Mouse (Mus musculus): ENCODE results near the gene Gtf2a2.
"Not testable (repeated sequence)": the region's sequence is repeated elsewhere in the genome, so short reads cannot be mapped to it uniquely, and the experiment has no call there.

Gene Gtf2a2

DNA sequence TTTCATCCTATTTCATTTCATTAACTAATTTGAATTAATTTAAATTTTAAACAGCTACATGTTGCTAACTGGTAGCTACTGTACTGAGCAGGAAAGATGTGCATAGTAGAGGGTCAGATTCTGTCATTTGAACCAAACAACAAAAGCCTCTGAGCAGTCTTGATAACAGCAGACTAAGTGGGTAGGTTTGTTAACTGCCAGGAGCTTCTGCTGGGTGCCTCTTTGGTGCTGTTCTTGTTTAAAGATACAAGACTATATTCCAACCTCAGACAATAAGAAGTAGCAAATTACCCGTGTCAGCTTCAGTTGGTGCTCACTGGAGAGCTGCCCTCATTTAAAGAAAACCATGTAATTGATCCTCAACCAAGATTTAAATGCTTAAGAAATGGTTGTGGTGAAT lies 9.3 kb downstream of the Gtf2a2 start:
- DNase-seq (ENCODE audit: low spot score in 2 of 2) = no peak

- no peak for DNase-seq (ENCODE audit: low spot score in 2 of 2)
These were observed 9.7 kb downstream of the Gtf2a2 start for GRCm38 (mm10) chr9:70022083-70022482.

GRCm38 (mm10) chr9:70023615-70024014 lies 11.3 kb downstream of the Gtf2a2 start:
- DNase-seq (ENCODE audit: low spot score in 2 of 2) = not testable (repeated sequence)

GRCm38 (mm10) chr9:70024648-70025047 lies 12.3 kb downstream of the Gtf2a2 start:
- no peak for DNase-seq (ENCODE audit: low spot score in 2 of 2)

- no peak for DNase-seq (ENCODE audit: low spot score in 2 of 2)
These were observed 13.1 kb downstream of the Gtf2a2 start for GRCm38 (mm10) chr9:70025365-70026012.

DNA sequence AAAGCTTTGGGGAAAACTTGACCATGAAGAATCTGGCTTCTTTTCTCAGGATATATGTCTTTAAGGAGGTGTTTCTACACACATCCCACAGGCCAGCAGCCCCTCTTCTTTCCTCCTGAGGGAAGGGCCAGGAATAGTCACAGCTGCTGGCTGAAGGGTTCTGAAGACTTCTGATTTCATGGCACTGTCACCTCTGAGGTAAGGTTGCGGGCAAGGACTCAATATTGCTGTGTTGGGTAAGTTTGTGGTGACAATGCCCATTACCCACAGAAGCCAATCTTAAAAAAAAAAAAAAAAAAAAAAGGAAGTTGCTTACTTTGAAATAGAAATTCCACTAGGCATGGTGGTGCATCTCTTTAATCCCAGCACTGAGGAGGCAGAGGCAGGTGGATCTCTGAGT lies 19.8 kb downstream of the Gtf2a2 start:
- no peak for DNase-seq (ENCODE audit: low spot score in 2 of 2)

DNA sequence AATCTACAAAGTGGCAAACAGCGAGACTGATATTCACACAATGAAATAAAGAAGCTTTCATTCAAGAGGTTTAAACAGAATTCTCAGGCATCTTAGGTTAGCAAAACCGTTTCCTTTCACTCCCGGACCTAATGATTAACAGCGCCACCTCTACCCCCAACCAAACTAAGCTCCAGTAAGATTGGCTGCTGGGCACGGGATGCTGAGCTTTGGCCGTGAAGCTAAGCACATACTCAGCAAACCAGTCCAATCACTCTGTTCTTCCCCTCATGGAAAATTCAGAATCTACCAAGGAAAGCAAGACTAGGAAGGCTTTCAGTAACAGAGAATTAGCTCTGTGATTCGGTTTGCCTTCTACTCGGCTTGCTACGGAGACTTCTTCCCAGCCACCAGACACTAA lies 20.7 kb downstream of the Gtf2a2 start:
- DNase-seq (ENCODE audit: low spot score in 2 of 2) = no peak

- DNase-seq (ENCODE audit: low spot score in 2 of 2) = no peak
These were observed 22.4 kb downstream of the Gtf2a2 start for GRCm38 (mm10) chr9:70034702-70035101.

DNA sequence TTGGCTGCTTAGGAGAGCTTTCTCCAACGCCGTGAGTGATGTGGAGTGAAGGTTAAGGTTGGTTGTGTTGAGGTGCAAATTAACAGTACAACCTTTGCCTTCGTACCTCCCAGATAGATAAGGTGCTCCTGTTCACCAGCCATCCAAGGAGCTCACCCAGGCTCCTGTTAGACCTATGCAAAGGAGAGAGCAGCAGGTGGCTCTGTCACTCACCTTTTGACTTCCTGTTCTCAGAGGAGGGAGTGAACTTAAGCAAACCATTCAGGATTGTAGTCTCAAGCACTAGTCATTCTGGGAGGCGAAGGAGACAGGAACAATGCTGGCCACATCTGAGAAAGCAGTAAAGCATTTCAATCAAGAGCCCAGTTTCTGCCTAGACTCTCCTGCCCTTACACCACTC lies 24.3 kb downstream of the Gtf2a2 start:
- DNase-seq (ENCODE audit: low spot score in 2 of 2) = no peak

DNA sequence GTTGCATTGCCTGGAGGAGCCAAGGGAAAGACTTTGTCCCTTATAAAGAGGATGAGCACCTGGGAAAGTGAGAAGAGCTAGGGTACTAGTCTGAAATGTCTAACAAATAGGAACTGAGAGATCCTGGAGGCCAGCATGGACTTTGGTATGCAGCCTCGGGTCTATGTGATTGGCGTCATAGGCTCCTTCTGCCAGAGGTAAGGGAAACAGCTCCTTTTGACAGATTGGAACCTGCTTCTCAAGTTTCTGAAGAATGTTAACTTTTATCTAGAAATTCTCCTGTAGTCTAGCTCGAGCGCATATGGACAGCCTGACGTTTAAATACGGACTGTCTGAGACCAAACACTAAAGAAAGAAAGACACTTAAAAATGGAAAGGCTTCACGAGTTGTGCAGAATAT lies 25.6 kb downstream of the Gtf2a2 start, which contains the start of gene Gcnt3:
Gene Gcnt3, minus strand, starts transcription at position 101 of the 400 bp plus-strand sequence.
- no peak for DNase-seq (ENCODE audit: low spot score in 2 of 2)

GRCm38 (mm10) chr9:70039597-70040385 lies 27.4 kb downstream of the Gtf2a2 start:
- no peak for DNase-seq (ENCODE audit: low spot score in 2 of 2)

- DNase-seq (ENCODE audit: low spot score in 2 of 2) = no peak
These were observed 28.2 kb downstream of the Gtf2a2 start for GRCm38 (mm10) chr9:70040570-70040969.

- DNase-seq (ENCODE audit: low spot score in 2 of 2) = no peak
These were observed 29.8 kb downstream of the Gtf2a2 start for GRCm38 (mm10) chr9:70042137-70042536.

GRCm38 (mm10) chr9:70042935-70043334 lies 30.6 kb downstream of the Gtf2a2 start:
- DNase-seq (ENCODE audit: low spot score in 2 of 2) = no peak

GRCm38 (mm10) chr9:70044865-70045264 lies 32.5 kb downstream of the Gtf2a2 start:
- DNase-seq (ENCODE audit: low spot score in 2 of 2) = no peak

- DNase-seq (ENCODE audit: low spot score in 2 of 2) = no peak
These were observed 33.9 kb downstream of the Gtf2a2 start for GRCm38 (mm10) chr9:70046255-70046654.

DNA sequence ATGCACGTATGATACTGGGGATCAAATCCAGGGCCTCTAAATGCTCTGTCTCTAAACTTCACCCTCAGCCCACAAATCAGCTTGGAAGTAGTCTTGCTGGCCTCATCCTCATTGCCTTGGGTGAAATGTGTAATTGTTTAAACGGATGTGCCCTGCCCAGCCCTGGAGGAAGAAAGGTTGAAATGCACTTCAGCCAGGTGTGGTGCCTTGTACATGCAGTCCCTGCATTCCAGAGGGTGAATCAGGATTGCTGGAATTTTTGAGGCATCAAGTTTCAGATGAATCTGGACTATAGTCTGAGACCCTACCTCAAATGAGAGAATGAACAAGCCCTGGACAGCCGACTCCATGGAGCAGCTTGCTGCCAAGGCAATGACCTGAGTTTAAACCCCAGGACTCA lies 35.5 kb downstream of the Gtf2a2 start:
- no peak for DNase-seq (ENCODE audit: low spot score in 2 of 2)

GRCm38 (mm10) chr9:70048280-70048679 lies 35.9 kb downstream of the Gtf2a2 start:
- no peak for DNase-seq (ENCODE audit: low spot score in 2 of 2)

DNA sequence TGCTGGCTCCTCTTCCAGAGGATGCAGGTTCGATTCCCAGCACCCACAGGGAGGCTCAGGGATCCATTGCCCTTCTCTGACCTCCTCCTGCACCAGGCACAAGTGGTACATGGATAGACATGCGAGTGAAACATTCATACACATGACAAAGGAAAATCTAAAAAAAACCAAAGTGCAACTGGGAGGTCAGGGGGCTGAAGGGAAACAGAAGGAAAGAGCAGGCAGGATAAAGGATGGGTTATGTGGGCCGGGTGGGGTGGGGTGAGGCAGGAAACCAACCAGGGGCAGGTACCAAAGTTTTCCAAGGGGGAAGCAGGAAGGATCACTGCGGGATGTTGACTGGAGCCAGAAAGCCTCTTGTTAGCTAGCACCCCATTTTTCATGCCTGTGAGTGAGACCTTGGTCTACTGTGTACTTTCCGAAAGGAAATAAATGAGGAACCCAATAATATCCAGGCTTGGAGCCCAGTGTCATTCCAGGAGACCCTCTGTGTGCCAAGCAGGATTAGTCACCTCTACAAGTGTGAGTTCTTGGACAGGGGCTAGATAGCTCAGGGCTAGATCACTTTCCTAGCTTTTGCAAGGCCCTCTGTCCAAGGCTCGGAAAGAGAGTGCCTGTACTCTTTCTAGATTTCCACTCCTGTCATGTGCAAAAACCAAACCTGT lies 36.5 kb downstream of the Gtf2a2 start:
- no peak for DNase-seq (ENCODE audit: low spot score in 2 of 2)

DNA sequence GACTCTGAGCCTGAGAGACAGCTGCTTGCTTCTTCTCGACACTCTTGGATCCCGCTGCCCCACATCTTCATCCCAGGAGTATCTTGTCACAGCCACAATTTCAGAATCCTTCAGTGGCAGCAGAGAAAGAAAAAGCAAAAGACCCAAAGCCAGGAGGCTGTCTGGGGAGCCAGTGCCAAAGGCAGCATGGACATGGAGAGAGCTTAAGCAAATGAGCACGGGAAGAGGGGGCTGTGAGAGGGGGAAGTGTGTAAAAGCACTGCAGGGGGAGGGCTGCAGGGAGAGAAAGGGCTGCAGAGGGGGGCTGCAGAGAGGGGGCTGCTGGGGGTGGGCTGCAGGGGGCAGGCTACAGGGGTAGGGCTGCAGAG lies 37.0 kb downstream of the Gtf2a2 start:
- DNase-seq (ENCODE audit: low spot score in 2 of 2) = no peak

- DNase-seq (ENCODE audit: low spot score in 2 of 2) = no peak
These were observed 37.5 kb downstream of the Gtf2a2 start for GRCm38 (mm10) chr9:70049839-70050238.

GRCm38 (mm10) chr9:70052730-70053129 lies 40.4 kb downstream of the Gtf2a2 start:
- no peak for DNase-seq (ENCODE audit: low spot score in 2 of 2)

- no peak for DNase-seq (ENCODE audit: low spot score in 2 of 2)
These were observed 41.1 kb downstream of the Gtf2a2 start for GRCm38 (mm10) chr9:70053411-70053810.

Data from right cerebral cortex, adult 2 months (tissue).